Mouse (Mus musculus): ENCODE data around the gene Sytl2. TPM values are rescaled to one million over a fixed set of nuclear protein-coding genes. Genes with fewer than 3 reads are reported as not detected.

Gene Sytl2
- total RNA-seq, 2 experiments from 2014 or later = 87.1 to 90.8 TPM

- intact Hi-C loops (cut with DNase I) = no loop called here
- no peak for TF ChIP-seq CTCF (IDR thresholded peaks at IDR 0.05)
These were observed 45.9 kb downstream of the Sytl2 start for GRCm38 (mm10) chr7:90347779-90348437.

GRCm38 (mm10) chr7:90349014-90349413 lies 47.0 kb downstream of the Sytl2 start:
- Histone ChIP-seq H3K4me3 (no peak overlapping the region), H3K27ac (peak overlapping the region; percentile 75)
- no peak for TF ChIP-seq CTCF (IDR thresholded peaks at IDR 0.05)
- intact Hi-C loops (cut with DNase I) = no loop called here
- DNase-seq (ENCODE audit: extremely low spot score in 1 of 2, low spot score in 2 of 2) = peak in 1 of 2 experiments; percentile 25

More at GRCm38 (mm10) chr7:90347779-90348437, 45.9 kb downstream of the Sytl2 start:
- H3K27ac ChIP-seq = no peak overlapping the region; the same call in 1 of the 2 replicates
- H3K4me3 ChIP-seq = no peak overlapping the region
- no peak for DNase-seq (ENCODE audit: extremely low spot score in 1 of 2, low spot score in 2 of 2)

GRCm38 (mm10) chr7:90352183-90352582 lies 50.1 kb downstream of the Sytl2 start:
- Histone ChIP-seq H3K4me3 (no peak overlapping the region), H3K27ac (no peak overlapping the region)
- no peak for TF ChIP-seq CTCF (IDR thresholded peaks at IDR 0.05)
- DNase-seq (ENCODE audit: extremely low spot score in 1 of 2, low spot score in 2 of 2) = no peak
- intact Hi-C loops (cut with DNase I) = no loop called here

- Histone ChIP-seq H3K27ac (no peak overlapping the region; the same call in 1 of the 2 replicates), H3K4me3 (no peak overlapping the region)
- no peak for TF ChIP-seq CTCF (IDR thresholded peaks at IDR 0.05)
- DNase-seq (ENCODE audit: extremely low spot score in 1 of 2, low spot score in 2 of 2) = no peak
- intact Hi-C loops (cut with DNase I) = no loop called here
These were observed 51.6 kb downstream of the Sytl2 start for GRCm38 (mm10) chr7:90353488-90354228.

- Histone ChIP-seq H3K27ac (peak overlapping the region; percentile 53), H3K4me3 (no peak overlapping the region)
- no peak for TF ChIP-seq CTCF (IDR thresholded peaks at IDR 0.05)
- no peak for DNase-seq (ENCODE audit: extremely low spot score in 1 of 2, low spot score in 2 of 2)
- intact Hi-C loops (cut with DNase I) = no loop called here
These were observed 52.2 kb downstream of the Sytl2 start for GRCm38 (mm10) chr7:90354229-90354604.

- Histone ChIP-seq H3K27ac (no peak overlapping the region), H3K4me3 (no peak overlapping the region)
- intact Hi-C loops (cut with DNase I) = no loop called here
- no peak for TF ChIP-seq CTCF (IDR thresholded peaks at IDR 0.05)
- no peak for DNase-seq (ENCODE audit: extremely low spot score in 1 of 2, low spot score in 2 of 2)
These were observed 53.4 kb downstream of the Sytl2 start for GRCm38 (mm10) chr7:90355454-90355853.

- Histone ChIP-seq H3K4me3 (no peak overlapping the region), H3K27ac (no peak overlapping the region)
- TF ChIP-seq CTCF (IDR thresholded peaks at IDR 0.05) = no peak
- intact Hi-C loops (cut with DNase I) = no loop called here
- DNase-seq (ENCODE audit: extremely low spot score in 1 of 2, low spot score in 2 of 2) = no peak
These were observed 53.9 kb downstream of the Sytl2 start for GRCm38 (mm10) chr7:90355995-90356394.

- intact Hi-C loops (cut with DNase I) = no loop called here
- no peak for DNase-seq (ENCODE audit: extremely low spot score in 1 of 2, low spot score in 2 of 2)
- TF ChIP-seq CTCF (IDR thresholded peaks at IDR 0.05) = no peak
- Histone ChIP-seq H3K27ac (no peak overlapping the region), H3K4me3 (no peak overlapping the region)
These were observed 60.7 kb downstream of the Sytl2 start for GRCm38 (mm10) chr7:90362788-90363187.

- TF ChIP-seq CTCF (IDR thresholded peaks at IDR 0.05) = no peak
- intact Hi-C loops (cut with DNase I) = no loop called here
- no peak overlapping the region for H3K4me3 ChIP-seq
These were observed 68.2 kb downstream of the Sytl2 start for GRCm38 (mm10) chr7:90370071-90370851.

GRCm38 (mm10) chr7:90372804-90373203 lies 70.8 kb downstream of the Sytl2 start:
- Histone ChIP-seq H3K27ac (no peak overlapping the region), H3K4me3 (no peak overlapping the region)
- TF ChIP-seq CTCF (IDR thresholded peaks at IDR 0.05) = no peak
- no peak for DNase-seq (ENCODE audit: extremely low spot score in 1 of 2, low spot score in 2 of 2)
- intact Hi-C loops (cut with DNase I) = no loop called here

More at GRCm38 (mm10) chr7:90370071-90370851, 68.2 kb downstream of the Sytl2 start:
- no peak overlapping the region for H3K27ac ChIP-seq
- no peak for DNase-seq (ENCODE audit: extremely low spot score in 1 of 2, low spot score in 2 of 2)

- intact Hi-C loops (cut with DNase I) = no loop called here
- Histone ChIP-seq H3K27ac (no peak overlapping the region), H3K4me3 (no peak overlapping the region)
- TF ChIP-seq CTCF (IDR thresholded peaks at IDR 0.05) = no peak
- DNase-seq (ENCODE audit: extremely low spot score in 1 of 2, low spot score in 2 of 2) = no peak
These were observed 82.4 kb downstream of the Sytl2 start for GRCm38 (mm10) chr7:90384411-90384810.

Data from left cerebral cortex, adult 2 months (tissue).